Mouse (Mus musculus) neural tube, embryonic 15.5 days (tissue): ENCODE data around the gene Il12rb1. TPM values are rescaled to one million over a fixed set of nuclear protein-coding genes. Genes with fewer than 3 reads are reported as not detected.
A peak's percentile ranks its signal among the peaks of the same experiment; 100 is the strongest.

Experiments used
- ATAC-seq: fragments of 200-750 bp; cut with Nextera tagmentation; 2 replicates; pipeline ENCODE4 v1.8.0; 2017; ENCODE audit warnings: mild to moderate bottlenecking, moderate TSS enrichment, moderate library complexity; ENCODE audit not compliant: low FRiP score
- H3K27ac ChIP-seq: fragments of 300-500 bp; sonication (generic); replicated peaks from 2 replicates; pipeline ENCODE4 v1.5.1; 2015; ENCODE audit warnings: mild to moderate bottlenecking, inconsistent platforms
- H3K27me3 ChIP-seq: fragments of 300-500 bp; sonication (generic); replicated peaks from 2 replicates; pipeline ENCODE4 v1.6.1; 2015; ENCODE audit warnings: inconsistent platforms
- H3K36me3 ChIP-seq: fragments of 300-500 bp; sonication (generic); 2 replicates; pipeline ENCODE4 v1.6.1; 2015; ENCODE audit warnings: inconsistent platforms
- H3K4me1 ChIP-seq: fragments of 300-500 bp; sonication (generic); 2 replicates; pipeline ENCODE4 v1.6.1; 2015; ENCODE audit warnings: inconsistent platforms
- H3K4me2 ChIP-seq: fragments of 300-500 bp; sonication (generic); 2 replicates; pipeline ENCODE4 v1.6.1; 2015; ENCODE audit warnings: inconsistent platforms, mild to moderate bottlenecking, moderate library complexity
- H3K4me3 ChIP-seq: fragments of 300-500 bp; sonication (generic); replicated peaks from 2 replicates; pipeline ENCODE4 v1.5.1; 2015; ENCODE audit warnings: mild to moderate bottlenecking, inconsistent platforms
- H3K9ac ChIP-seq: fragments of 300-500 bp; sonication (generic); replicated peaks from 2 replicates; pipeline ENCODE4 v1.6.1; 2015; ENCODE audit warnings: mild to moderate bottlenecking, inconsistent platforms
- H3K9me3 ChIP-seq: fragments of 300-500 bp; sonication (generic); replicated peaks from 2 replicates; pipeline ENCODE4 v1.6.1; 2016; ENCODE audit warnings: inconsistent platforms
- WGBS: fragments of 180-500 bp; shearing (Covaris S2); methylation state at CpG from one replicate; pipeline ENCODE4 v1.1.7; 2015; ENCODE audit warnings: mixed read lengths; 5-methylcytosine and 5-hydroxymethylcytosine counted together
- polyA plus RNA-seq: library from polyadenylated mRNA; unstranded; fragments of >200 nt; fragmentation: Nextera tagmentation; extraction: Ambion mirVana; gene quantifications from 2 replicates; pipeline ENCODE4 v1.2.1, GENCODE M21; 2015

Il12rb1 gene
- polyA plus RNA-seq, 1 experiment from 2014 or later = 0.14 TPM

DNA sequence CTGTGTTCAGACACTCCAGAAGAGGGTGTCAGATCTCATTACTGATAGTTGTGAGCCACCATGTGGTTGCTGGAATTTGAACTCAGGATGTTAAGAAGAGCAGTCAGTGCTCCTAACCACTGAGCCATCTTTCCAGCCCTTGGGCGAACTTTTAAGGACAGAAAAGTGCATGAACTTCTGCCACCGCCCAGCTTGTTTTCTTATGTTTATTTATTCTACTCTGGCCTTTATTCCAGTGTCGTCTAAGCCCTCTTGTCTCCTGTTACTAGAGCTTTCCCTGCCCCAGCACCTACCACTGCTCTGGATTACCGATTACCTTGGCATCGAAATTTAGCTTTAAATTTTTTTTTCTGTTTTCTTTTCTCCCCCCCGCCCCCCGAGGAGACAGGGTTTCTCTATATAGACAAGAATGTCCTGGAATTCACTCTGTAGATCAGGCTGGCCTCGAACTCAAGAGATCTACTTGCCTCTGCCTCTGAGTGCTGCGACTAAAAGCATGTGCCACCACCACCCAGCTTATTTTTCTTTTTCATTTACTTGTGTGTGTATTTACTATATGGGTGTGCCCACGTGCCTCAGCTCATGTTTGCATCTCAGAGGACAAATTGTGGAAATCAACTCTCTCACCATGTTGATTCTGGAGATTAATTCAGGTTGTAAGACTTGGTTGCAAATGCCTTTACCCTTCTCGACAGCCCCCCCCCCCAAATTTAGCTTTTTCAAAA is 5.3 kb upstream of the Il12rb1 start:
- H3K4me2 ChIP-seq = no peak overlapping the region
- no peaks in the 10 kb centered on the region for H3K36me3 ChIP-seq
- ATAC-seq = no peak
- H3K4me1 ChIP-seq = peaks cover 28% of the 10 kb centered on the region
- H3K27me3 ChIP-seq = peaks cover 65% of the 10 kb centered on the region
- 78% methylated on average over 11 of the region's 11 CpGs for WGBS
- H3K9me3 ChIP-seq = no peaks in the 10 kb centered on the region
- H3K9ac ChIP-seq = no peak overlapping the region
- no peak overlapping the region for H3K4me3 ChIP-seq
- H3K27ac ChIP-seq = no peak overlapping the region

GRCm38 (mm10) chr8:70803761-70804480 is 4.3 kb upstream of the Il12rb1 start:
- Histone ChIP-seq H3K4me1 (peaks cover 20% of the 10 kb centered on the region), H3K4me2 (peak overlapping the region; percentile 91), H3K27ac (no peak overlapping the region), H3K36me3 (no peaks in the 10 kb centered on the region), H3K27me3 (peaks cover 60% of the 10 kb centered on the region), H3K4me3 (peak overlapping the region; percentile 53), H3K9ac (0 out of 2 replicates have a peak overlapping the region, but pooled peaks have one; percentile 57), H3K9me3 (no peaks in the 10 kb centered on the region)
- peak; percentile 4; the same call in 1 of the 2 replicates for ATAC-seq
- WGBS = 1% methylated on average over 47 of the region's 47 CpGs

GRCm38 (mm10) chr8:70804481-70805206 is 3.6 kb upstream of the Il12rb1 start, which contains the start of gene Mast3:
Gene Mast3 (minus strand): TSS chr8:70805054.
- Histone ChIP-seq H3K36me3 (no peaks in the 10 kb centered on the region), H3K9ac (peak within 1 kb of the TSS; percentile 57), H3K9me3 (no peaks in the 10 kb centered on the region), H3K4me3 (peak within 1 kb of the TSS; percentile 53), H3K27ac (no peak within 1 kb of the TSS), H3K27me3 (peaks cover 52% of the 10 kb centered on the region), H3K4me2 (peak within 1 kb of the TSS; percentile 91), H3K4me1 (peaks cover 20% of the 10 kb centered on the region)
- 1% methylated on average over 43 of the region's 45 CpGs for WGBS
- ATAC-seq = peak; percentile 84

DNA sequence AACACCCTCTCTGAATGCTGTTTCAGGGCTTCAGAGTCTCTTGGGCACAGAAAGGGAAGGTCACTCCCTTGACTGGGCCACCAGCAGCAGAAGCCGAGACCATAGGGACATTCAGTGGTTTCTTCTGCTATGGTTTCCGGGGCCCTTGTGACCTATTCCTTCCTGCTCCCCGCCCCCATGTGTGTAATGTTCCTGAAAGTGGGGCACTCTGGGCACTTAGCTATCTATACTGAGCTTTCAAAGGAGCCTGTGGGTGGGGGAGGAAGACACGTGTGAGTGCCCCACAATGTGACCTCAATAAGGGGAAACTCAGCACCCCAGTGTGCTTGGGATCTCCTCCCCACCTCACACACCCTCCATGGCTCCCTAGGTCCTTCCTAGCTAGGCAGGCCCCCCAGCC is 1.7 kb upstream of the Il12rb1 start:
- peaks cover 51% of the 10 kb centered on the region for H3K27me3 ChIP-seq
- no peak overlapping the region for H3K27ac ChIP-seq
- no peak overlapping the region for H3K9ac ChIP-seq
- no peak overlapping the region for H3K4me3 ChIP-seq
- no peak overlapping the region for H3K4me2 ChIP-seq
- 75% methylated on average over 4 of the region's 4 CpGs for WGBS
- no peak for ATAC-seq
- H3K4me1 ChIP-seq = peaks cover 16% of the 10 kb centered on the region
- no peaks in the 10 kb centered on the region for H3K9me3 ChIP-seq
- no peaks in the 10 kb centered on the region for H3K36me3 ChIP-seq

GRCm38 (mm10) chr8:70807304-70807703 is 945 bp upstream of the Il12rb1 start:
- Histone ChIP-seq H3K9ac (no peak overlapping the region), H3K9me3 (no peaks in the 10 kb centered on the region), H3K4me3 (no peak overlapping the region), H3K4me2 (no peak overlapping the region), H3K36me3 (no peaks in the 10 kb centered on the region), H3K27ac (no peak overlapping the region), H3K4me1 (peaks cover 16% of the 10 kb centered on the region), H3K27me3 (peaks cover 44% of the 10 kb centered on the region)
- no peak for ATAC-seq
- WGBS = 45% methylated on average over 1 of the region's 1 CpGs

- no peak overlapping the region for H3K4me2 ChIP-seq
- H3K27me3 ChIP-seq = peaks cover 37% of the 10 kb centered on the region
- WGBS = 80% methylated on average over 8 of the region's 8 CpGs
- H3K4me1 ChIP-seq = peaks cover 10% of the 10 kb centered on the region
- ATAC-seq = no peak
- no peaks in the 10 kb centered on the region for H3K9me3 ChIP-seq
- no peak overlapping the region for H3K4me3 ChIP-seq
- no peaks in the 10 kb centered on the region for H3K36me3 ChIP-seq
- H3K9ac ChIP-seq = no peak overlapping the region
- H3K27ac ChIP-seq = no peak overlapping the region
Measured at GRCm38 (mm10) chr8:70808955-70809701, 879 bp downstream of the Il12rb1 start.

- H3K27ac ChIP-seq = no peak overlapping the region
- H3K27me3 ChIP-seq = peaks cover 28% of the 10 kb centered on the region
- no peak for ATAC-seq
- no peak overlapping the region for H3K4me3 ChIP-seq
- H3K9ac ChIP-seq = no peak overlapping the region
- H3K36me3 ChIP-seq = no peaks in the 10 kb centered on the region
- H3K9me3 ChIP-seq = no peaks in the 10 kb centered on the region
- 70% methylated on average over 20 of the region's 20 CpGs for WGBS
- H3K4me1 ChIP-seq = no peaks in the 10 kb centered on the region
- H3K4me2 ChIP-seq = no peak overlapping the region
Measured at GRCm38 (mm10) chr8:70810962-70811680, 2.9 kb downstream of the Il12rb1 start.

DNA sequence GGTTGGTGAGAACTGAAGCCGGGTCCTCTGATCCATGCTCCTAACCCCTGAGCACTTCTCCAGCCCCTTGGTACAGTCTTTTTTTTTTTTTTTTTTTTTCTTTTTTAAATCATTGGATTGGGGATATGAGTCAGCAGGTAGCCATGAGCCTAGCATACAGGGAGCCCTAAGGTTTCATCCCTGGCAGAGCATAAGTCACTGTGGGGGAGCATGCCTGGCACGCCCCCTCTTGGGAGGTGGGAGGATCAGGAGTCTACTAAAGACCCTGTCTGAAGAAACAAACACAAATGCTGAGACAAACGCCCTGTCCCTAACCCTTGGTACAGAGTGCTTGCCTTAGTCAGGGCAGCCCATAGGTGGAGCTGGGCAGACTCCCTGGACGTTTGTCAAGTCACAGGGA is 3.8 kb downstream of the Il12rb1 start:
- no peaks in the 10 kb centered on the region for H3K9me3 ChIP-seq
- H3K27me3 ChIP-seq = peaks cover 35% of the 10 kb centered on the region
- no peaks in the 10 kb centered on the region for H3K36me3 ChIP-seq
- ATAC-seq = no peak
- H3K4me1 ChIP-seq = peaks cover 6% of the 10 kb centered on the region
- H3K9ac ChIP-seq = no peak overlapping the region
- H3K27ac ChIP-seq = no peak overlapping the region
- no peak overlapping the region for H3K4me3 ChIP-seq
- H3K4me2 ChIP-seq = no peak overlapping the region
- 50% methylated on average over 4 of the region's 4 CpGs for WGBS

- Histone ChIP-seq H3K4me3 (no peak overlapping the region), H3K4me2 (no peak overlapping the region), H3K36me3 (no peaks in the 10 kb centered on the region), H3K27me3 (peaks cover 38% of the 10 kb centered on the region), H3K27ac (no peak overlapping the region), H3K4me1 (peaks cover 7% of the 10 kb centered on the region), H3K9ac (no peak overlapping the region), H3K9me3 (no peaks in the 10 kb centered on the region)
- no peak for ATAC-seq
- 77% methylated on average over 4 of the region's 4 CpGs for WGBS
Measured at GRCm38 (mm10) chr8:70812885-70813284, 4.6 kb downstream of the Il12rb1 start.

- Histone ChIP-seq H3K27ac (no peak overlapping the region), H3K9me3 (no peaks in the 10 kb centered on the region), H3K36me3 (no peaks in the 10 kb centered on the region), H3K4me2 (peak overlapping the region; percentile 49), H3K4me3 (peak overlapping the region; percentile 20), H3K4me1 (peaks cover 7% of the 10 kb centered on the region), H3K9ac (no peak overlapping the region), H3K27me3 (peaks cover 57% of the 10 kb centered on the region)
- ATAC-seq = peak; percentile 24; the same call in 1 of the 2 replicates
- WGBS = 8% methylated on average over 30 of the region's 30 CpGs
Measured at GRCm38 (mm10) chr8:70816679-70817078, 8.4 kb downstream of the Il12rb1 start.
